Mouse (Mus musculus): ENCODE data around the gene Syne3.

DNA sequence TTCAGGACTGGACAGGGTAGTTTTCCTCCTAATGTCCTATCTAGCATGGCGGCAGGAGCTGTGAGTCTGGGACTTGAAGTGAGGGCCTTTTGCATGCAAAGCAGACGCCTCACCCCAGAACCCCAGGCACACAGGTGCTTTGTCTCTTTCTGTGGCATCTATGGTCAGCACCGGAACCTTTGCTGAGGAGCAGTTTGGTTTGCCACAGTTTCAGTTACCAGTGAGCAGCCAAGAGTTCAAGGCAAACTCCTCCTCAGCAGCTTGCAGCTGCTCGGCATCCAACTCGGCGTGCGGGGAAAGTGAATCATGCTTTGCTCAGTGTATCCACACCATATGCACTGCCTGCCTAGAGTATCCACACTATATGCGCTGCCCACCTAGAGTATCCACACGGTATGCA is 13.2 kb upstream of the Syne3 start:
- TF ChIP-seq CTCF (IDR thresholded peaks at IDR 0.05; ENCODE audit: control insufficient read depth, insufficient read depth, insufficient replicate concordance, low read depth, low read length) (no peak), POLR2A (IDR thresholded peaks at IDR 0.05; ENCODE audit: control insufficient read depth, low read depth, low read length) (no peak)
